Mouse (Mus musculus) bone marrow, adult 2 months (tissue): ENCODE measurements around the gene Sh3bgrl3.

ENCODE experiments used
- CTCF ChIP-seq: fragments of 200-500 bp; IDR thresholded peaks from 2 replicates; pipeline ENCODE4 v1.5.1; 2011; ENCODE audit warnings: low read length, control low read depth; ENCODE audit not compliant: control insufficient read depth, insufficient read depth
- POLR2A ChIP-seq: fragments of 200-500 bp; IDR thresholded peaks from 2 replicates; pipeline ENCODE4 v1.6.1; 2011; ENCODE audit warnings: low read depth, mild to moderate bottlenecking, control low read depth, low read length, borderline replicate concordance; ENCODE audit not compliant: control insufficient read depth

DNA sequence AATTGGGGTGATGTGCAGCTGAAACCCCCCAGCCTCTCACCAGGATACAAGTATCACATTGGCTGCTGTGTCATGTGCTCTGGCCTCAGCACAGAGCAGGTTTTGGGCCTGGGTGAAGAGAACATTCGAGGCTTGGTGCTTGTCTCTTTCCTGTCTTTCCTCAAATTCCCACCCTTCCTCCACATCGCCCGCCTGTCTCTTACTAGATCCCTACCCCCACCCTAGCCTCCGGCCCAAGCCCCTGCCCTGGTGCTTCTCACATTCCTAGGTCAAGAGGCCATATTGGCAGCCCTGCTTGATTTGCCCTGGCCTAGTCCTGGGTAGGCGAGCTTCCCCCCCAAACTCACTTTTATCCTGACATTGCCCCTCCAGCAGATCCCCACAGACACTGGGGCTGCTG, 9.5 kb downstream of the Sh3bgrl3 start:
- TF ChIP-seq CTCF (no peak), POLR2A (0 out of 2 replicates have a peak, but pooled peaks have one; percentile 2)
